Mouse (Mus musculus): ENCODE data around the gene H2afx.
A peak's percentile ranks its signal among the peaks of the same experiment; 100 is the strongest.

- peak; percentile 40; the same call in 1 of the 2 replicates for TF ChIP-seq CTCF (IDR thresholded peaks at IDR 0.05; ENCODE audit: low read depth)
- TF ChIP-seq EP300 (optimal IDR thresholded peaks at IDR 0.05) = no peak
Observed at GRCm38 (mm10) chr9:44348546-44348945, 14.1 kb downstream of the H2afx start.

All from stomach, postnatal 0 days (tissue).